Mouse (Mus musculus): ENCODE results near the gene Slc39a7.

GRCm38 (mm10) chr17:34037241-34037640 lies 5.8 kb upstream of the Slc39a7 start:
- TF ChIP-seq EP300 (IDR thresholded peaks at IDR 0.05; ENCODE audit: insufficient read depth, low read depth, low read length) (no peak), CTCF (IDR thresholded peaks at IDR 0.05) (no peak)

All from heart, adult 2 months (tissue).